Mouse (Mus musculus): ENCODE data around the gene Zfp619. TPM values are rescaled to one million over a fixed set of nuclear protein-coding genes. Genes with fewer than 3 reads are reported as not detected.
A peak's percentile ranks its signal among the peaks of the same experiment; 100 is the strongest.
"Not testable (repeated sequence)": the region's sequence is repeated elsewhere in the genome, so short reads cannot be mapped to it uniquely, and the experiment has no call there.

Zfp619 gene
- polyA plus RNA-seq, 1 experiment from 2014 or later = 3.7 TPM

- Histone ChIP-seq H3K4me3 (ENCODE audit: low read depth, low read length) (no peak overlapping the region), H3K4me2 (ENCODE audit: low read length) (no peak overlapping the region), H3K27ac (ENCODE audit: low read length) (no peak overlapping the region), H3K36me3 (ENCODE audit: control insufficient read depth, insufficient read depth, low read length) (no peaks in the 10 kb centered on the region), H3K27me3 (ENCODE audit: control insufficient read depth, insufficient read depth, low read depth, low read length) (no peaks in the 10 kb centered on the region), H3K9ac (ENCODE audit: low read depth, low read length) (no peak overlapping the region), H3K4me1 (ENCODE audit: control insufficient read depth, insufficient read depth, low read length) (no peaks in the 10 kb centered on the region), H3K9me3 (replicated peaks; ENCODE audit: control insufficient read depth, low read length, poor library complexity, severe bottlenecking) (no peaks in the 10 kb centered on the region)
- no peak for ATAC-seq
- WGBS = 77% methylated on average over 2 of the region's 2 CpGs
These were observed 62.5 kb downstream of the Zfp619 start for GRCm38 (mm10) chr7:39580066-39580465.

GRCm38 (mm10) chr7:39580601-39581000, 63.0 kb downstream of the Zfp619 start:
- no peak for ATAC-seq

GRCm38 (mm10) chr7:39586834-39587233, 69.3 kb downstream of the Zfp619 start:
- not testable (repeated sequence) for H3K4me2 ChIP-seq (ENCODE audit: low read length); ATAC-seq; H3K4me1 ChIP-seq (ENCODE audit: control insufficient read depth, insufficient read depth, low read length); H3K9ac ChIP-seq (ENCODE audit: low read depth, low read length); H3K4me3 ChIP-seq (ENCODE audit: low read depth, low read length); H3K9me3 ChIP-seq (replicated peaks; ENCODE audit: control insufficient read depth, low read length, poor library complexity, severe bottlenecking); H3K27me3 ChIP-seq (ENCODE audit: control insufficient read depth, insufficient read depth, low read depth, low read length); H3K27ac ChIP-seq (ENCODE audit: low read length); H3K36me3 ChIP-seq (ENCODE audit: control insufficient read depth, insufficient read depth, low read length)
- 40% methylated on average over 6 of the region's 6 CpGs for WGBS

More at GRCm38 (mm10) chr7:39580601-39581000, 63.0 kb downstream of the Zfp619 start:
- Histone ChIP-seq H3K9ac (ENCODE audit: low read depth, low read length) (no peak overlapping the region), H3K4me3 (ENCODE audit: low read depth, low read length) (no peak overlapping the region), H3K9me3 (replicated peaks; ENCODE audit: control insufficient read depth, low read length, poor library complexity, severe bottlenecking) (no peaks in the 10 kb centered on the region), H3K36me3 (ENCODE audit: control insufficient read depth, insufficient read depth, low read length) (no peaks in the 10 kb centered on the region), H3K27ac (ENCODE audit: low read length) (no peak overlapping the region), H3K27me3 (ENCODE audit: control insufficient read depth, insufficient read depth, low read depth, low read length) (no peaks in the 10 kb centered on the region), H3K4me1 (ENCODE audit: control insufficient read depth, insufficient read depth, low read length) (no peaks in the 10 kb centered on the region), H3K4me2 (ENCODE audit: low read length) (no peak overlapping the region)
- WGBS = 98% methylated on average over 2 of the region's 2 CpGs

- WGBS = 65% methylated on average over 1 of the region's 1 CpGs
- H3K9ac ChIP-seq (ENCODE audit: low read depth, low read length) = peak overlapping the region; percentile 64; the same call in 1 of the 2 replicates
These were observed 70.5 kb downstream of the Zfp619 start for GRCm38 (mm10) chr7:39588037-39588436.

GRCm38 (mm10) chr7:39588471-39589041, 71.0 kb downstream of the Zfp619 start:
- under 1% methylated on average over 34 of the region's 62 CpGs for WGBS
- not testable (repeated sequence) for H3K27me3 ChIP-seq (ENCODE audit: control insufficient read depth, insufficient read depth, low read depth, low read length); H3K9me3 ChIP-seq (replicated peaks; ENCODE audit: control insufficient read depth, low read length, poor library complexity, severe bottlenecking); H3K4me1 ChIP-seq (ENCODE audit: control insufficient read depth, insufficient read depth, low read length); H3K36me3 ChIP-seq (ENCODE audit: control insufficient read depth, insufficient read depth, low read length)
- H3K4me3 ChIP-seq (ENCODE audit: low read depth, low read length) = peak overlapping the region; percentile 42
- H3K9ac ChIP-seq (ENCODE audit: low read depth, low read length) = peak overlapping the region; percentile 64
- peak overlapping the region; percentile 53 for H3K4me2 ChIP-seq (ENCODE audit: low read length)
- peak; percentile 94 for ATAC-seq
- peak overlapping the region; percentile 70 for H3K27ac ChIP-seq (ENCODE audit: low read length)

More at GRCm38 (mm10) chr7:39588037-39588436, 70.5 kb downstream of the Zfp619 start:
- Histone ChIP-seq H3K4me2 (ENCODE audit: low read length) (peak overlapping the region; percentile 53), H3K4me1 (ENCODE audit: control insufficient read depth, insufficient read depth, low read length) (no peaks in the 10 kb centered on the region), H3K27me3 (ENCODE audit: control insufficient read depth, insufficient read depth, low read depth, low read length) (no peaks in the 10 kb centered on the region), H3K9me3 (replicated peaks; ENCODE audit: control insufficient read depth, low read length, poor library complexity, severe bottlenecking) (no peaks in the 10 kb centered on the region), H3K4me3 (ENCODE audit: low read depth, low read length) (peak overlapping the region; percentile 42), H3K27ac (ENCODE audit: low read length) (peak overlapping the region; percentile 70), H3K36me3 (ENCODE audit: control insufficient read depth, insufficient read depth, low read length) (no peaks in the 10 kb centered on the region)
- ATAC-seq = peak; percentile 40

GRCm38 (mm10) chr7:39589044-39589443, 71.5 kb downstream of the Zfp619 start:
- peak overlapping the region; percentile 53 for H3K4me2 ChIP-seq (ENCODE audit: low read length)
- not testable (repeated sequence) for H3K27me3 ChIP-seq (ENCODE audit: control insufficient read depth, insufficient read depth, low read depth, low read length); H3K4me1 ChIP-seq (ENCODE audit: control insufficient read depth, insufficient read depth, low read length); H3K9me3 ChIP-seq (replicated peaks; ENCODE audit: control insufficient read depth, low read length, poor library complexity, severe bottlenecking); H3K36me3 ChIP-seq (ENCODE audit: control insufficient read depth, insufficient read depth, low read length)
- peak; percentile 47 for ATAC-seq
- peak overlapping the region; percentile 70; the same call in 1 of the 2 replicates for H3K27ac ChIP-seq (ENCODE audit: low read length)
- 50% methylated on average over 7 of the region's 7 CpGs for WGBS
- peak overlapping the region; percentile 64 for H3K9ac ChIP-seq (ENCODE audit: low read depth, low read length)
- H3K4me3 ChIP-seq (ENCODE audit: low read depth, low read length) = peak overlapping the region; percentile 42

Other genes with a start within 250 kb of the Zfp619 start
- gene Gm5114, start 104.6 kb upstream of the Zfp619 start, polyA plus RNA-seq (2015; fragmentation: Nextera tagmentation; extraction: Ambion mirVana) = not detected in 2 replicates

Measured in midbrain, embryonic 16.5 days (tissue).